Mouse (Mus musculus) intestine, postnatal 0 days (tissue): ENCODE data around the gene Hoxc6. TPM values are rescaled to one million over a fixed set of nuclear protein-coding genes. Genes with fewer than 3 reads are reported as not detected.

ENCODE experiments used
- ATAC-seq: fragments of 200-750 bp; cut with Nextera tagmentation; 2 replicates; pipeline ENCODE4 v1.8.0; 2017; ENCODE audit warnings: mild to moderate bottlenecking, moderate TSS enrichment, moderate library complexity
- H3K27ac ChIP-seq: fragments of 300-500 bp; sonication (generic); 2 replicates; pipeline ENCODE4 v1.5.1; 2014; ENCODE audit warnings: mild to moderate bottlenecking, low read depth, low read length, moderate library complexity
- H3K27me3 ChIP-seq: fragments of 300-500 bp; sonication (generic); replicated peaks from 2 replicates; pipeline ENCODE4 v1.6.1; 2014; ENCODE audit warnings: low read length, mixed read lengths; ENCODE audit not compliant: control insufficient read depth, insufficient read depth
- H3K36me3 ChIP-seq: fragments of 300-500 bp; sonication (generic); 2 replicates; pipeline ENCODE4 v1.6.1; 2014; ENCODE audit warnings: mild to moderate bottlenecking, moderate library complexity; ENCODE audit not compliant: control insufficient read depth, insufficient read depth
- H3K4me1 ChIP-seq: fragments of 300-500 bp; sonication (generic); replicated peaks from 2 replicates; pipeline ENCODE4 v1.6.1; 2014; ENCODE audit warnings: antibody characterized with exemption, low read length, mixed read lengths; ENCODE audit not compliant: control insufficient read depth, insufficient read depth
- H3K4me2 ChIP-seq: fragments of 300-500 bp; sonication (generic); replicated peaks from 2 replicates; pipeline ENCODE4 v1.6.1; 2014; ENCODE audit warnings: low read depth, mild to moderate bottlenecking, moderate library complexity
- H3K4me3 ChIP-seq: fragments of 300-500 bp; sonication (generic); 2 replicates; pipeline ENCODE4 v1.5.1; 2014; ENCODE audit warnings: low read depth, low read length
- H3K9ac ChIP-seq: fragments of 300-500 bp; sonication (generic); 2 replicates; pipeline ENCODE4 v1.6.1; 2014; ENCODE audit warnings: mild to moderate bottlenecking, low read depth, low read length
- H3K9me3 ChIP-seq: fragments of 300-500 bp; sonication (generic); 2 replicates; pipeline ENCODE4 v1.6.1; 2016; ENCODE audit warnings: mixed run types; ENCODE audit not compliant: control insufficient read depth
- CTCF ChIP-seq: sonication (generic); IDR thresholded peaks from 2 replicates; pipeline ENCODE4 v1.5.1; 2016; ENCODE audit warnings: low read depth, mild to moderate bottlenecking, control low read depth, antibody characterized with exemption, moderate library complexity
- WGBS: fragments of 180-500 bp; shearing (Covaris S2); extraction: QIAGEN DNeasy Blood & Tissue Kit; methylation state at CpG from one replicate; pipeline ENCODE4 v1.1.7; 2014; 5-methylcytosine and 5-hydroxymethylcytosine counted together
- polyA plus RNA-seq: library from polyadenylated mRNA; unstranded; fragments of >200 nt; fragmentation: Nextera tagmentation; extraction: Ambion mirVana; gene quantifications from 2 replicates; pipeline ENCODE4 v1.2.1, GENCODE M21; 2015

Gene Hoxc6
- polyA plus RNA-seq, 1 experiment from 2014 or later = 3.5 TPM

GRCm38 (mm10) chr15:102975688-102976111 lies 22.4 kb upstream of the Hoxc6 start:
- no peak for TF ChIP-seq CTCF
- H3K27me3 ChIP-seq = peaks cover 99% of the 10 kb centered on the region
- H3K4me2 ChIP-seq = no peak overlapping the region
- WGBS = 2% methylated on average over 21 of the region's 21 CpGs
- H3K4me1 ChIP-seq = no peaks in the 10 kb centered on the region
- no peaks in the 10 kb centered on the region for H3K36me3 ChIP-seq
- H3K4me3 ChIP-seq = 0 out of 2 replicates have a peak overlapping the region, but pooled peaks have one; percentile 2
- no peak overlapping the region for H3K27ac ChIP-seq
- no peaks in the 10 kb centered on the region for H3K9me3 ChIP-seq
- no peak for ATAC-seq
- no peak overlapping the region for H3K9ac ChIP-seq

GRCm38 (mm10) chr15:102976171-102976570 lies 21.9 kb upstream of the Hoxc6 start, which contains the start of gene Hoxc9:
Gene Hoxc9 (plus strand): TSS chr15:102976439.
- H3K9ac ChIP-seq = no peak within 1 kb of the TSS
- no peak for ATAC-seq
- no peaks in the 10 kb centered on the region for H3K9me3 ChIP-seq
- peak within 1 kb of the TSS; percentile 29 for H3K4me3 ChIP-seq
- H3K27ac ChIP-seq = no peak within 1 kb of the TSS
- no peaks in the 10 kb centered on the region for H3K36me3 ChIP-seq
- under 1% methylated on average over 15 of the region's 20 CpGs for WGBS
- no peaks in the 10 kb centered on the region for H3K4me1 ChIP-seq
- peak within 1 kb of the TSS; percentile 45 for H3K4me2 ChIP-seq
- peaks cover 99% of the 10 kb centered on the region for H3K27me3 ChIP-seq
- TF ChIP-seq CTCF = no peak

- Histone ChIP-seq H3K4me2 (peak overlapping the region; percentile 45), H3K27ac (no peak overlapping the region), H3K9ac (no peak overlapping the region), H3K4me1 (no peaks in the 10 kb centered on the region), H3K9me3 (no peaks in the 10 kb centered on the region), H3K4me3 (peak overlapping the region; percentile 29), H3K27me3 (peaks cover 99% of the 10 kb centered on the region), H3K36me3 (no peaks in the 10 kb centered on the region)
- ATAC-seq = no peak; the same call in 1 of the 2 replicates
- WGBS = 2% methylated on average over 37 of the region's 37 CpGs
- TF ChIP-seq CTCF = no peak
These were observed 21.2 kb upstream of the Hoxc6 start for GRCm38 (mm10) chr15:102976631-102977422.

- no peak for ATAC-seq
- Histone ChIP-seq H3K27me3 (peaks cover 99% of the 10 kb centered on the region), H3K9ac (no peak overlapping the region), H3K4me1 (0 out of 2 replicates have a peak, but pooled peaks cover 3% of the 10 kb centered on the region), H3K4me2 (peak overlapping the region; percentile 45), H3K36me3 (no peaks in the 10 kb centered on the region), H3K9me3 (no peaks in the 10 kb centered on the region), H3K27ac (no peak overlapping the region), H3K4me3 (peak overlapping the region; percentile 29)
- TF ChIP-seq CTCF = no peak
- WGBS = 8% methylated on average over 16 of the region's 16 CpGs
These were observed 20.6 kb upstream of the Hoxc6 start for GRCm38 (mm10) chr15:102977423-102977974.

- Histone ChIP-seq H3K27me3 (peaks cover 98% of the 10 kb centered on the region), H3K36me3 (no peaks in the 10 kb centered on the region), H3K9ac (no peak overlapping the region), H3K4me2 (no peak overlapping the region), H3K4me1 (0 out of 2 replicates have a peak, but pooled peaks cover 3% of the 10 kb centered on the region), H3K27ac (no peak overlapping the region), H3K4me3 (no peak overlapping the region), H3K9me3 (no peaks in the 10 kb centered on the region)
- WGBS = 9% methylated on average over 12 of the region's 13 CpGs
- no peak for ATAC-seq
- no peak for TF ChIP-seq CTCF
These were observed 19.2 kb upstream of the Hoxc6 start for GRCm38 (mm10) chr15:102978615-102979515.

GRCm38 (mm10) chr15:102979936-102980335 lies 18.1 kb upstream of the Hoxc6 start:
- Histone ChIP-seq H3K9ac (no peak overlapping the region), H3K4me3 (no peak overlapping the region), H3K36me3 (no peaks in the 10 kb centered on the region), H3K9me3 (no peaks in the 10 kb centered on the region), H3K27me3 (peaks cover 99% of the 10 kb centered on the region), H3K27ac (no peak overlapping the region), H3K4me2 (no peak overlapping the region), H3K4me1 (0 out of 2 replicates have a peak, but pooled peaks cover 3% of the 10 kb centered on the region)
- 0% methylated on average over 1 of the region's 1 CpGs for WGBS
- TF ChIP-seq CTCF = no peak
- ATAC-seq = no peak
